Mouse (Mus musculus) olfactory bulb, adult 2 months (tissue): ENCODE results near the gene Pik3c2a. TPM values are rescaled to one million over a fixed set of nuclear protein-coding genes. Genes with fewer than 3 reads are reported as not detected.
A peak's percentile ranks its signal among the peaks of the same experiment; 100 is the strongest.

Source experiments
- H3K27ac ChIP-seq: fragments of 200-500 bp; 2 replicates; pipeline ENCODE4 v1.5.1; 2012; ENCODE audit warnings: low read depth, low read length; ENCODE audit not compliant: insufficient read depth
- H3K4me1 ChIP-seq: fragments of 200-500 bp; 2 replicates; pipeline ENCODE4 v1.6.1; 2012; ENCODE audit warnings: low read length; ENCODE audit not compliant: control insufficient read depth, insufficient read depth
- H3K4me3 ChIP-seq: fragments of 200-500 bp; 2 replicates; pipeline ENCODE4 v1.5.1; 2012; ENCODE audit warnings: mild to moderate bottlenecking, low read depth, low read length, moderate library complexity; ENCODE audit not compliant: insufficient read depth
- CTCF ChIP-seq: fragments of 200-500 bp; IDR thresholded peaks from 2 replicates; pipeline ENCODE4 v1.5.1; 2012; ENCODE audit warnings: low read depth, mild to moderate bottlenecking, low read length, moderate library complexity; ENCODE audit not compliant: insufficient read depth
- POLR2A ChIP-seq: fragments of 200-500 bp; IDR thresholded peaks from 2 replicates; pipeline ENCODE4 v1.6.1; 2012; ENCODE audit warnings: mild to moderate bottlenecking, low read depth, low read length, moderate library complexity; ENCODE audit not compliant: insufficient read depth
- WGBS: fragments of 180-500 bp; shearing (Covaris S2); methylation state at CpG from one replicate; pipeline ENCODE4 v1.1.7; 2018; 5-methylcytosine and 5-hydroxymethylcytosine counted together
- polyA plus RNA-seq: library from polyadenylated mRNA; stranded (reverse); fragments of >200 nt; gene quantifications from 2 replicates; pipeline ENCODE4 v1.2.4, GENCODE M21; 2012; ENCODE audit warnings: low replicate concordance; ENCODE audit not compliant: missing spikeins, insufficient read depth, insufficient read length

The Pik3c2a gene
- polyA plus RNA-seq, 1 experiment, result not detected

DNA sequence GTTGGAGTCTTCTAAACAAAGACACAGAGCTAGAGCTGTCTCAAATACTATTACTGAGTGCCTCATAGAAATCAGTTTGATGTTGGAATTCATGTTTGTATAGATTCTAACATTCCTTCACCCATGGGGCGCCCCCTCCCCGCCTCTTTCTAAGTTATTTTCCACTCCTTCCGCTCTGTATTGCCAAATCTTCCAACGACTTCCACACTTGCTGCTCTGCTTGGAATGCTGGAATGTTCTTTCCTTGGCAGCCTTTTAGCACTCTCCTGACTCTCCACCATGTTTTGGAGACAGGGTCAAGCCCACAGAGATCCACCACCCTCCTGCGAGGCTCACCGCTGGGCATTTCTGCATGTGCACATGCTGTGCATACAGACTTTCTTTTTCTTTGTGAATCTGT, 14.1 kb upstream of the Pik3c2a start:
- Histone ChIP-seq H3K4me3 (no peak overlapping the region), H3K4me1 (no peaks in the 10 kb centered on the region), H3K27ac (no peak overlapping the region)
- TF ChIP-seq POLR2A, result no peak
- TF ChIP-seq CTCF, result no peak
- 61% methylated on average over 6 of the region's 6 CpGs for WGBS

DNA sequence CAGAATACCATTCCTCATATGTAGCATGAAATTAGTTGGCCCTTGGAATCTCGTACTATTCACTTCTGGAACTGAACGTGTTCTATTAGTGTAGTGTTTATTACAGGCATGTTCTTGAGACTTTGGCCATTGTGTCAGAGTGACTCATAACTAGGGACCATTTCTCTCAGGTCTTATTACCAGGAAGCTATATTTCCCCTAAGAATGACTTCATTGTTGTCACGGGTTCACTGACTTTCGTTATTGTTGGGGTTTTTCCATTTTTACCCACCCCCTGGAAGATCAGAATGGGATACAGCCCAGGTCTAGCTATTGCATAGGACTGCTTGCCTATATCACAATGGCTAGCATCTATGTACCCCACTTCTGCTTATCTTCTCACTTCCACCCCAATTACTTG, 13.7 kb upstream of the Pik3c2a start:
- TF ChIP-seq POLR2A (no peak), CTCF (no peak)
- Histone ChIP-seq H3K27ac (no peak overlapping the region), H3K4me1 (no peaks in the 10 kb centered on the region), H3K4me3 (no peak overlapping the region)
- WGBS, result 84% methylated on average over 4 of the region's 4 CpGs

DNA sequence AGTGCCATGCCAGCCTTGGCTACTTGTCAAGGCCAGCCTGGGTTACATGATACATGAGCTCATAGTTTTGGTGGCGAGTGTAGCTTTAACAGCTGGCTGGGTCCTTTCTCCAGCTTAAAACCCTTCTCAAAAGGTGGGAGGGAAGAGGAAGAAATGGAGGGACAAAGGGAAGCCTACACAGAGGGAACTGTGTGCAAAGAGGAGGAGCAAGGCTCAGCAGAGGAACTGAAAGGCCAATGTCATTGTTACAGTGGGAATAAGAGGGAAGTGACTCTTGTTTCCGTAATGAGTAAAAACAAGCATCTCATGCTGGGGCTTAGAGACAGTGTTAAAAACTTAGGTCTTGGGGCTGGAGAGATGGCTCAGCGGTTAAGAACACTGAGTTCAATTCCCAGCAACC, 3.4 kb upstream of the Pik3c2a start:
- TF ChIP-seq POLR2A (no peak), CTCF (no peak)
- H3K27ac ChIP-seq, result no peak overlapping the region
- WGBS, result 85% methylated on average over 3 of the region's 3 CpGs
- peaks cover 2% of the 10 kb centered on the region; the same call in 1 of the 2 replicates for H3K4me1 ChIP-seq
- H3K4me3 ChIP-seq, result no peak overlapping the region

GRCm38 (mm10) chr7:116444326-116444809, 1.1 kb upstream of the Pik3c2a start:
- TF ChIP-seq CTCF (no peak), POLR2A (no peak)
- Histone ChIP-seq H3K27ac (peak overlapping the region; percentile 23; the same call in 1 of the 2 replicates), H3K4me1 (peaks cover 2% of the 10 kb centered on the region; the same call in 1 of the 2 replicates), H3K4me3 (peak overlapping the region; percentile 72)
- WGBS, result 5% methylated on average over 2 of the region's 2 CpGs

- under 1% methylated on average over 38 of the region's 38 CpGs for WGBS
- TF ChIP-seq POLR2A (no peak), CTCF (no peak)
- H3K4me3 ChIP-seq, result peak overlapping the region; percentile 72
These were observed 562 bp upstream of the Pik3c2a start for GRCm38 (mm10) chr7:116443697-116444325.

GRCm38 (mm10) chr7:116442226-116442625, 1.0 kb downstream of the Pik3c2a start:
- TF ChIP-seq CTCF (no peak), POLR2A (no peak)
- under 1% methylated on average over 7 of the region's 7 CpGs for WGBS
- Histone ChIP-seq H3K4me3 (peak overlapping the region; percentile 13; the same call in 1 of the 2 replicates), H3K27ac (no peak overlapping the region), H3K4me1 (peaks cover 2% of the 10 kb centered on the region; the same call in 1 of the 2 replicates)

More at GRCm38 (mm10) chr7:116443697-116444325, 562 bp upstream of the Pik3c2a start:
- Histone ChIP-seq H3K27ac (peak overlapping the region; percentile 23), H3K4me1 (peaks cover 2% of the 10 kb centered on the region; the same call in 1 of the 2 replicates)

DNA sequence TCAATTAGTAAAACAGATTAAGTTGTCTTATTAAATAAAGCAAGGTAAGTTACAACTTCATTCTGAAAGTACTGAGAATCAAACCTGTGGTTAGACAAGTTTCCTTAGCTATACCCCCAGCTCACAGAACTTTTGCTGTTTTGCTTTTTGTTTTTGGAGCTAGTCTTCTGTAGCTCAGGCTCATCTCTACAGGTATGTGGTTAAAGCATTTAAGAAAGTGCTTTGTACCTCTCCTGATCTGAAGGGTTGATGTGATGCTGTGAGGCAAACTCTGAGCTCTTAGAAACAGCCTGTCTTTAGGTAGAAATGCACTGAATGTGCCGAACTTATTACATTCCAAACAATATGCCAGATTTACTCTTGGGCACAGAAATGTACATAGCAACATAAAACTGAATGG, 1.9 kb downstream of the Pik3c2a start:
- Histone ChIP-seq H3K4me3 (no peak overlapping the region), H3K27ac (no peak overlapping the region), H3K4me1 (peaks cover 2% of the 10 kb centered on the region; the same call in 1 of the 2 replicates)
- no peak for TF ChIP-seq CTCF
- no peak for TF ChIP-seq POLR2A
- WGBS, result 43% methylated on average over 1 of the region's 1 CpGs

GRCm38 (mm10) chr7:116431661-116432060, 11.6 kb downstream of the Pik3c2a start:
- 87% methylated on average over 3 of the region's 3 CpGs for WGBS
- TF ChIP-seq POLR2A (no peak), CTCF (no peak)
- H3K4me3 ChIP-seq, result no peak overlapping the region
- no peak overlapping the region for H3K27ac ChIP-seq
- H3K4me1 ChIP-seq, result no peaks in the 10 kb centered on the region

- no peak overlapping the region for H3K4me3 ChIP-seq
- WGBS, result 56% methylated on average over 2 of the region's 2 CpGs
- no peaks in the 10 kb centered on the region for H3K4me1 ChIP-seq
- no peak overlapping the region for H3K27ac ChIP-seq
- TF ChIP-seq POLR2A, result no peak
- no peak for TF ChIP-seq CTCF
These were observed 12.3 kb downstream of the Pik3c2a start for GRCm38 (mm10) chr7:116430926-116431325.

GRCm38 (mm10) chr7:116427206-116427605, 16.0 kb downstream of the Pik3c2a start:
- Histone ChIP-seq H3K27ac (no peak overlapping the region), H3K4me3 (no peak overlapping the region), H3K4me1 (no peaks in the 10 kb centered on the region)
- TF ChIP-seq CTCF (no peak), POLR2A (no peak)
